Mouse (Mus musculus): Measurements from ENCODE around the gene Hhex.

DNA sequence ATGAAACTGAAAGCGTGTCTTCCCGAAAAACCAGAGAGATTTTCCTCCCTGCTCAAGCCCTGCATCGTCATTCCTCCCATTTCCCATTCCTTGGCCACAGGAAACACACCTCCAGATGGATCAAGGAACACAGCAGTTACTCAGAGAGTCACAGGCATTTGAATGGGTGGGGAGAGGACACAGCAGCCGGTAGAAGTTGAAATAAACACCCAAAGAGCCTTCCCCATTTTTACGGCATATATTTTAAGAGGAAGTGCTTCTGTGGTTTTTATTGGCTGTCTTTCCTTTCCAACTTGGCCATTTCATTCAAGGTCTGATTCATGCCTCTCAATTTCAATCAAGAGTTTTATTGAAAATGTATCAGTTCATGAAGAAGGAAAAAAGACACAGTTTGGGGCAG, 13.6 kb downstream of the Hhex start:
- TF ChIP-seq CTCF (conservative IDR thresholded peaks at IDR 0.05; ENCODE audit: low read length) (no peak), NANOG (IDR thresholded peaks at IDR 0.05; ENCODE audit: borderline replicate concordance, low read length) (no peak)
